Mouse (Mus musculus): ENCODE measurements at regions not wholly inside any gene's neighbourhood (a gene's known extent, or its start where the extent isn't known, plus 50 kb on each side); places are given as distances from the start of the nearest gene placed in this dataset.

GRCm38 (mm10) chr2:9639262-9639661 is 241.8 kb upstream of the 4930412O13Rik start:
- TF ChIP-seq CTCF (IDR thresholded peaks at IDR 0.05; ENCODE audit: control insufficient read depth, insufficient read depth, insufficient read length) = no peak
- TF ChIP-seq MYOD1 (IDR thresholded peaks at IDR 0.05; ENCODE audit: control insufficient read depth, insufficient read length, low read depth) = no peak

All from C2C12 (cell line).